In genomic region chr2:160378271-160378670, GRCm38 (mm10) we compare ENCODE assay signal across 10 mouse cellular contexts. TPM values are rescaled to one million over a fixed set of nuclear protein-coding genes. Genes with fewer than 3 reads are reported as not detected.
DNase-seq lines count a peak whose midpoint lies in the region; ATAC-seq and TF ChIP-seq lines count a peak whose summit lies in the region.
"Had no signal": no experiment of that assay in that cellular context is flagged by ENCODE, and none has a peak within 500 bp of the region (broad histone marks: within the 10 kb centered on the region; RNA-seq: fewer than 3 reads in every experiment).

No protein-coding gene starts in this region.

- WGBS in forebrain, postnatal 0 days: 51% methylated on average over 4 of the region's 4 CpGs
- 49% methylated on average over 4 of the region's 4 CpGs for WGBS in forebrain, embryonic 15.5 days

- H3K4me2 ChIP-seq in forebrain, postnatal 0 days (ENCODE audit: low read depth): no peak overlapping the region
- H3K4me2 ChIP-seq in forebrain, embryonic 15.5 days (replicated peaks): no peak overlapping the region
- H3K4me2 ChIP-seq: stomach, embryonic 15.5 days had no signal

- TF ChIP-seq CTCF in forebrain, postnatal 0 days (IDR thresholded peaks at IDR 0.05; ENCODE audit: low read depth): peak; percentile 81
- peak; percentile 90; the same call in 1 of the 2 replicates for TF ChIP-seq CTCF in testis, adult 2 months (IDR thresholded peaks at IDR 0.05; ENCODE audit: control insufficient read depth, insufficient read depth, insufficient replicate concordance, low read depth, low read length)

- no peak overlapping the region for H3K27ac ChIP-seq in forebrain, postnatal 0 days (ENCODE audit: low read depth, low read length)
- H3K27ac ChIP-seq in forebrain, embryonic 15.5 days (replicated peaks): no peak overlapping the region
- no peak overlapping the region for H3K27ac ChIP-seq in testis, adult 2 months (ENCODE audit: control insufficient read depth, insufficient read depth, low read depth, low read length)
- H3K27ac ChIP-seq: stomach, embryonic 15.5 days had no signal

- H3K36me3 ChIP-seq in forebrain, postnatal 0 days (ENCODE audit: insufficient read depth): no peaks in the 10 kb centered on the region
- H3K36me3 ChIP-seq in forebrain, embryonic 15.5 days: no peaks in the 10 kb centered on the region
- no peaks in the 10 kb centered on the region for H3K36me3 ChIP-seq in testis, adult 2 months (ENCODE audit: control insufficient read depth, insufficient read depth, low read length)
- H3K36me3 ChIP-seq: stomach, embryonic 15.5 days had no signal

- no peak for TF ChIP-seq POLR2A in testis, adult 2 months (IDR thresholded peaks at IDR 0.05; ENCODE audit: control insufficient read depth, low read depth, low read length)

- H3K4me3 ChIP-seq in forebrain, postnatal 0 days (ENCODE audit: low read depth, low read length): no peak overlapping the region
- H3K4me3 ChIP-seq in forebrain, embryonic 15.5 days: no peak overlapping the region
- no peak overlapping the region for H3K4me3 ChIP-seq in testis, adult 2 months (ENCODE audit: control insufficient read depth, low read depth, low read length)
- H3K4me3 ChIP-seq: megakaryocyte, embryonic 14.5 days; stomach, embryonic 15.5 days had no signal

- H3K4me1 ChIP-seq in forebrain, postnatal 0 days (ENCODE audit: insufficient read depth): no peaks in the 10 kb centered on the region
- 0 out of 2 replicates have a peak, but pooled peaks cover 2% of the 10 kb centered on the region for H3K4me1 ChIP-seq in forebrain, embryonic 15.5 days
- no peaks in the 10 kb centered on the region for H3K4me1 ChIP-seq in testis, adult 2 months (ENCODE audit: control insufficient read depth, insufficient read depth, low read length)
- H3K4me1 ChIP-seq: megakaryocyte, embryonic 14.5 days; stomach, embryonic 15.5 days had no signal

- H3K27me3 ChIP-seq in forebrain, postnatal 0 days (ENCODE audit: insufficient read depth, low read length): 0 out of 2 replicates have a peak, but pooled peaks cover 8% of the 10 kb centered on the region
- H3K27me3 ChIP-seq in forebrain, embryonic 15.5 days: peaks cover 13% of the 10 kb centered on the region
- no peaks in the 10 kb centered on the region for H3K27me3 ChIP-seq in testis, adult 2 months (ENCODE audit: control insufficient read depth, insufficient read depth, low read length)

- H3K9ac ChIP-seq in forebrain, postnatal 0 days: no peak overlapping the region
- H3K9ac ChIP-seq in forebrain, embryonic 15.5 days (replicated peaks): no peak overlapping the region
- H3K9ac ChIP-seq: stomach, embryonic 15.5 days had no signal

- no peaks in the 10 kb centered on the region for H3K9me3 ChIP-seq in forebrain, postnatal 0 days (ENCODE audit: low read length)
- no peaks in the 10 kb centered on the region for H3K9me3 ChIP-seq in forebrain, embryonic 15.5 days
- H3K9me3 ChIP-seq: megakaryocyte, embryonic 14.5 days; stomach, embryonic 15.5 days had no signal

- no peak for ATAC-seq in forebrain, postnatal 0 days
- no peak for ATAC-seq in forebrain, embryonic 15.5 days (replicated peaks)

- DNase-seq in forebrain, postnatal 0 days: no peak
- peak; percentile 30 for DNase-seq in ovary, postnatal 36 days (ENCODE audit: low spot score)
- no peak for DNase-seq in ovary, adult 18-20 months (ENCODE audit: low spot score)
- peak; percentile 71 to 82 for DNase-seq in cerebellum, postnatal 14 days
- peak; percentile 81 to 82 for DNase-seq in kidney, postnatal 4 days
- DNase-seq in heart, adult 8-10 months (ENCODE audit: low spot score): no peak

RNA-seq across cellular contexts. Expression of gene Mafb, which starts 11.4 kb away (rescaled TPM):
- total RNA-seq in forebrain, postnatal 0 days (2014; rRNA removed): 13.5 and 13.7 TPM in 2 replicates
- polyA plus RNA-seq in forebrain, postnatal 0 days (2015; fragmentation: Nextera tagmentation; extraction: Ambion mirVana): 13.1 and 15.3 TPM in 2 replicates
- polyA plus RNA-seq in forebrain, embryonic 15.5 days (2015; fragmentation: Nextera tagmentation; extraction: Ambion mirVana): 13.5 and 16.2 TPM in 2 replicates
- 2.6 and 3.5 TPM in 2 replicates for polyA plus RNA-seq in testis, adult 2 months (2012; rRNA removed)
- 10 to 100 TPM in 3 of 4 experiments, 1 to 10 TPM in 1; 9.2 to 12.0 (median 10.9) TPM for total RNA-seq in heart, adult 8-10 months (2022)

RNA-seq across cellular contexts. Expression of gene Gm826, which starts 44.3 kb away (rescaled TPM):
- not detected in 2 replicates for total RNA-seq in forebrain, postnatal 0 days (2014; rRNA removed)
- polyA plus RNA-seq in forebrain, postnatal 0 days (2015; fragmentation: Nextera tagmentation; extraction: Ambion mirVana): 0.19 TPM in 1 of 2 replicates, not detected in the other
- 0.24 TPM in 2 replicates for polyA plus RNA-seq in forebrain, embryonic 15.5 days (2015; fragmentation: Nextera tagmentation; extraction: Ambion mirVana)
- 0.31 and 0.77 TPM in 2 replicates for polyA plus RNA-seq in testis, adult 2 months (2012; rRNA removed)
- 10 to 100 TPM in 2 of 4 experiments, 1 to 10 TPM in 2; 6.6 to 13.3 (median 10.3) TPM for total RNA-seq in heart, adult 8-10 months (2022)

Comparison
In these comparisons a context has a peak if more than half of its experiments do, and no peak if none do; other contexts are left out.
1. DNase-seq: peak in ovary, postnatal 36 days (single experiment), cerebellum, postnatal 14 days (2 of 2) and kidney, postnatal 4 days (2 of 2); none in forebrain, postnatal 0 days (single experiment), ovary, adult 18-20 months (single experiment) and heart, adult 8-10 months (single experiment).